Mouse (Mus musculus) midbrain, embryonic 15.5 days (tissue): ENCODE results near the gene Asic3. TPM values are rescaled to one million over a fixed set of nuclear protein-coding genes. Genes with fewer than 3 reads are reported as not detected.

Source experiments
- ATAC-seq: fragments of 200-750 bp; cut with Nextera tagmentation; replicated peaks from 2 replicates; pipeline ENCODE4 v1.8.0; 2017; ENCODE audit warnings: moderate TSS enrichment
- H3K27ac ChIP-seq: fragments of 300-500 bp; sonication (generic); 2 replicates; pipeline ENCODE4 v1.5.1; 2015; ENCODE audit warnings: mild to moderate bottlenecking, inconsistent platforms
- H3K27me3 ChIP-seq: fragments of 300-500 bp; sonication (generic); replicated peaks from 2 replicates; pipeline ENCODE4 v1.6.1; 2015; ENCODE audit warnings: inconsistent platforms
- H3K36me3 ChIP-seq: fragments of 300-500 bp; sonication (generic); replicated peaks from 2 replicates; pipeline ENCODE4 v1.6.1; 2015; ENCODE audit warnings: inconsistent platforms
- H3K4me1 ChIP-seq: fragments of 300-500 bp; sonication (generic); 2 replicates; pipeline ENCODE4 v1.6.1; 2015; ENCODE audit warnings: inconsistent platforms
- H3K4me2 ChIP-seq: fragments of 300-500 bp; sonication (generic); 2 replicates; pipeline ENCODE4 v1.6.1; 2015; ENCODE audit warnings: inconsistent platforms, mild to moderate bottlenecking, moderate library complexity
- H3K4me3 ChIP-seq: fragments of 300-500 bp; sonication (generic); 2 replicates; pipeline ENCODE4 v1.5.1; 2015; ENCODE audit warnings: mild to moderate bottlenecking, inconsistent platforms
- H3K9ac ChIP-seq: fragments of 300-500 bp; sonication (generic); 2 replicates; pipeline ENCODE4 v1.6.1; 2015; ENCODE audit warnings: mild to moderate bottlenecking, inconsistent platforms
- H3K9me3 ChIP-seq: fragments of 300-500 bp; sonication (generic); 2 replicates; pipeline ENCODE4 v1.6.1; 2016; ENCODE audit warnings: inconsistent platforms
- WGBS: fragments of 180-500 bp; shearing (Covaris S2); methylation state at CpG from one replicate; pipeline ENCODE4 v1.1.7; 2015; ENCODE audit warnings: mixed read lengths; 5-methylcytosine and 5-hydroxymethylcytosine counted together
- polyA plus RNA-seq: library from polyadenylated mRNA; unstranded; fragments of >200 nt; fragmentation: Nextera tagmentation; extraction: Ambion mirVana; gene quantifications from 2 replicates; pipeline ENCODE4 v1.2.1, GENCODE M21; 2015

Asic3 gene
- polyA plus RNA-seq, 1 experiment from 2014 or later: 0.35 TPM

- peak overlapping the region; percentile 12; the same call in 1 of the 2 replicates for H3K9ac ChIP-seq
- 26% methylated on average over 12 of the region's 12 CpGs for WGBS
- H3K4me1 ChIP-seq: peaks cover 36% of the 10 kb centered on the region
Observed at GRCm38 (mm10) chr5:24466762-24467161, 53.6 kb downstream of the Asic3 start.

More at GRCm38 (mm10) chr5:24466762-24467161, 53.6 kb downstream of the Asic3 start:
- no peak for ATAC-seq
- no peak overlapping the region for H3K4me3 ChIP-seq
- 0 out of 2 replicates have a peak, but pooled peaks cover under 1% of the 10 kb centered on the region for H3K36me3 ChIP-seq
- 0 out of 2 replicates have a peak overlapping the region, but pooled peaks have one; percentile 11 for H3K27ac ChIP-seq
- H3K9me3 ChIP-seq: no peaks in the 10 kb centered on the region
- no peak overlapping the region for H3K4me2 ChIP-seq
- H3K27me3 ChIP-seq: no peaks in the 10 kb centered on the region

Other genes starting within 250 kb of the Asic3 start
- 14.2 and 15.6 TPM in 2 replicates for gene Nupl2, start 248.4 kb upstream of the Asic3 start, polyA plus RNA-seq
- 11.8 and 13.9 TPM in 2 replicates for gene Kcnh2, start 61.8 kb upstream of the Asic3 start, polyA plus RNA-seq
- gene Nos3, start 48.6 kb upstream of the Asic3 start, polyA plus RNA-seq: 10.9 and 11.9 TPM in 2 replicates
- 2.3 and 2.9 TPM in 2 replicates for gene Atg9b, start 21.2 kb upstream of the Asic3 start, polyA plus RNA-seq
- 57.1 and 60.0 TPM in 2 replicates for gene Abcb8, start 19.7 kb upstream of the Asic3 start, polyA plus RNA-seq
- gene Cdk5, start 10.1 kb downstream of the Asic3 start, polyA plus RNA-seq: 120 and 121 TPM in 2 replicates
- 23.1 and 26.1 TPM in 2 replicates for gene Slc4a2, start 10.4 kb downstream of the Asic3 start, polyA plus RNA-seq
- 96.6 and 104 TPM in 2 replicates for gene Fastk, start 31.9 kb downstream of the Asic3 start, polyA plus RNA-seq
- 62.9 and 63.7 TPM in 2 replicates for gene Tmub1, start 34.5 kb downstream of the Asic3 start, polyA plus RNA-seq
- gene Agap3, start 38.8 kb downstream of the Asic3 start, polyA plus RNA-seq: 122 and 124 TPM in 2 replicates
- 0.29 and 0.44 TPM in 2 replicates for gene Gbx1, start 113.8 kb downstream of the Asic3 start, polyA plus RNA-seq
- gene Asb10, start 127.6 kb downstream of the Asic3 start, polyA plus RNA-seq: 0.06 and 0.11 TPM in 2 replicates
- 0.06 TPM in 1 of 2 replicates, not detected in the other for gene 4931409K22Rik, start 143.4 kb downstream of the Asic3 start, polyA plus RNA-seq
- gene Abcf2, start 164.1 kb downstream of the Asic3 start, polyA plus RNA-seq: 83.8 and 86.4 TPM in 2 replicates
- 22.1 and 23.0 TPM in 2 replicates for gene Chpf2, start 173.3 kb downstream of the Asic3 start, polyA plus RNA-seq
- gene Smarcd3, start 211.0 kb downstream of the Asic3 start, polyA plus RNA-seq: 182 and 186 TPM in 2 replicates